Mouse (Mus musculus) adrenal gland, adult 8-10 months (tissue): Measurements from ENCODE around the gene Vmn1r239-ps. TPM values are rescaled to one million over a fixed set of nuclear protein-coding genes. Genes with fewer than 3 reads are reported as not detected.
"Not testable (repeated sequence)": the region's sequence is repeated elsewhere in the genome, so short reads cannot be mapped to it uniquely, and the experiment has no call there.

Experiments used
- DNase-seq: peaks from one replicate; pipeline ENCODE4 v3.0.0; 2022
- total RNA-seq, 4 experiments: library from RNA; stranded (reverse); gene quantifications; 2 replicates each; pipeline ENCODE4 v1.2.4; 2022

Vmn1r239-ps gene
- not detected for total RNA-seq

DNA sequence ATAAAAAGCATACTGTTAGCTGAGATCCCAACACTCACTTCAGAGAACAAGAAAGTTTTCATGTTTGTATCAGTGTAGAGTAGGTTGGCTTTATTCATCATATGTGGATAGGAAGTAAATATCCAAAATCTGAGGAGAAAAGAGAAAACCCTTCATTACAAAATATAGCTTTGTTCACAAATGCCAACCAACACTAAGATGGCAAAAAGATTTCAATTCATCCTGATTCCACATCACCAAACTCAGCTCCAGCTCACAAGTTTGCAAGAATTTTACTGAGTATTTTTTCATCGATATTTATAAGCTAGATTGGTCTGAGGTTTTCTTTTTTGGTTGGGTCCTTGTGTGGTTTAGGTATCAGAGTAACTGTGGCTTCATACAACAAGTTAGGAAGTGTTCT lies at the start of gene Vmn1r239-ps:
Gene Vmn1r239-ps, minus strand, starts transcription at position 101 of the 400 bp plus-strand sequence.
- DNase-seq, result not testable (repeated sequence)

GRCm38 (mm10) chrX:147489551-147489950 lies 36.0 kb upstream of the Vmn1r239-ps start:
- no peak for DNase-seq

DNA sequence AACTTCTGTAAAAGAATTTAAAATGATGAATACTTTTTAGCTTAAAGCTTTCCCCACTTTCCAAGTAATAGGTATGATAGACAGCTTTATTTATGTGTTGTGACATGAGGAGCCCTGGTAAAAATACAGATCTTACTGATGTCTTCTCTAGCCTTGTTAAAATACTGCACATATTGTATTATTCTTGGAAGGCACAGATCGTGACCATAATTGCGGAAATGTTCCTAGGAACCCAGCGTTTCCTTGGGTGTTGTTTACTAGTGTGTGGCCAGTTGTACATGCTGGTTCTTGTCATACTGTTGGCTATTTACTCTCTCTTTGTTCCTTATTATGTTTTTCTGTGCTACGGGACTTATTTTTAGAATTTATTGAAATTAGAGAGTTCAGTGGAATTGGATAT lies 10.1 kb downstream of the Vmn1r239-ps start:
- DNase-seq, result no peak

GRCm38 (mm10) chrX:147435400-147435799 lies 18.1 kb downstream of the Vmn1r239-ps start:
- no peak for DNase-seq

- no peak for DNase-seq
These were observed 23.8 kb downstream of the Vmn1r239-ps start for GRCm38 (mm10) chrX:147429753-147430152.

DNA sequence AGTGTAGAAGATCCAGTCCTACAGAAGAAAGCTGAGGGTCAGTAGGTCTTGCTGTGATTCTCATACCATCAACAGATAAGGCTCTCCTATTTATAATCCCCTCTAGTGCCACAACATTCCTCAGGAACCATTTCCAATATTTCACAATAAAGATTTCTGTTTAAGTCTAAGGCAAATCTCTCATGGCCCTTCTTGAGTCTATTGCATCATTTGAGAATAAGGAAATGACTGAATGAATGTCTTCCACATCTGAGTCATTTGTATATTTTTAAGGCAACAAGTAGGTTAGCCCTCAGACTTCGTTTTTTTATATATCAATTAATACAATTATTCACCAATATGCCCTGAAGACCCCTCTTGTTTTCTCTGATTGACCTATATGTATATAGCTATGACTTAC lies 24.4 kb downstream of the Vmn1r239-ps start, which contains the start of gene Il13ra2:
Gene Il13ra2, minus strand, starts transcription at position 64 of the 400 bp plus-strand sequence.
- no peak for DNase-seq

Other genes with a start within 250 kb of the Vmn1r239-ps start
- under 1 TPM in 3 of 4 experiments, not detected in 1; 0.13 to 0.31 (median 0.15) TPM for gene Il13ra2, start 24.5 kb downstream of the Vmn1r239-ps start, total RNA-seq
- 10 to 100 TPM; 22.2 to 25.9 (median 23.5) TPM for gene Lrch2, start 100.4 kb upstream of the Vmn1r239-ps start, total RNA-seq